In genomic region chr15:91965172-91965571, GRCm38 (mm10) we compare ENCODE assay signal across 18 mouse cellular contexts.
DNase-seq lines count a peak whose midpoint lies in the region; TF ChIP-seq lines count a peak whose summit lies in the region.
"Had no signal": no experiment of that assay in that cellular context is flagged by ENCODE, and none has a peak within 500 bp of the region (broad histone marks: within the 10 kb centered on the region; RNA-seq: fewer than 3 reads in every experiment).

No protein-coding gene starts in this region.

- intact Hi-C loops in heart, postnatal 10 days (cut with DNase I) = loop anchor here (10.0 kb wide), 1 partner anchor 180 kb away; no protein-coding TSS in a partner anchor
- intact Hi-C loops in left cerebral cortex, postnatal 25 days (cut with DNase I) = loop anchor here (5.0 kb wide), 2 partner anchors 87 to 197 kb away; partner anchors contain the start of gene Cntn1
- intact Hi-C loops in left cerebral cortex, adult 2 months (cut with DNase I) = loop anchor here (5.0 to 10.0 kb wide), 2 partner anchors 87 to 200 kb away; partner anchors contain the start of gene Cntn1
- intact Hi-C loops in heart, postnatal 36 days (cut with DNase I) = no loop called here

- no peak overlapping the region for H3K4me3 ChIP-seq in left cerebral cortex, adult 2 months
- H3K4me3 ChIP-seq: forebrain, embryonic 13.5 days; heart, adult 2 months; limb, embryonic 15.5 days; midbrain, embryonic 10.5 days; neural tube, embryonic 13.5 days had no signal

- H3K27ac ChIP-seq in left cerebral cortex, adult 2 months = no peak overlapping the region
- H3K27ac ChIP-seq: forebrain, embryonic 13.5 days; heart, adult 2 months; limb, embryonic 15.5 days; midbrain, embryonic 10.5 days; neural tube, embryonic 13.5 days had no signal

- peak; percentile 85 for DNase-seq in heart, adult 11 months
- DNase-seq in heart, postnatal 10 days = no peak
- DNase-seq in left cerebral cortex, postnatal 25 days (ENCODE audit: low spot score in 2 of 2) = peak; percentile 13 to 32
- no peak for DNase-seq in left cerebral cortex, adult 2 months (ENCODE audit: extremely low spot score in 1 of 2, low spot score in 2 of 2)
- DNase-seq in frontal cortex, postnatal 14 days (ENCODE audit: low spot score in 2 of 2) = peak; percentile 16 to 22
- DNase-seq in mesoderm, embryonic 11.5 days (ENCODE audit: low read depth, low spot score) = peak; percentile 13
- DNase-seq in heart, postnatal 36 days = no peak
- DNase-seq: adrenal gland, postnatal 14 days; cerebellum, adult 18-20 months; heart, adult 2 months; kidney, adult 18-20 months; kidney, postnatal 10 days; lung, adult 18-20 months; lung, postnatal 36 days had no signal

- TF ChIP-seq CTCF in left cerebral cortex, adult 2 months (IDR thresholded peaks at IDR 0.05) = no peak

Comparison
In these comparisons a context has a peak if more than half of its experiments do, and no peak if none do; other contexts are left out.
1. DNase-seq: peak in heart, adult 11 months (single experiment), left cerebral cortex, postnatal 25 days (2 of 2), frontal cortex, postnatal 14 days (2 of 2) and mesoderm, embryonic 11.5 days (single experiment); none in heart, postnatal 10 days (0 of 2), left cerebral cortex, adult 2 months (0 of 2) and heart, postnatal 36 days (0 of 2).